10 mouse cellular contexts compared by ENCODE assay signal in the genomic region with DNA sequence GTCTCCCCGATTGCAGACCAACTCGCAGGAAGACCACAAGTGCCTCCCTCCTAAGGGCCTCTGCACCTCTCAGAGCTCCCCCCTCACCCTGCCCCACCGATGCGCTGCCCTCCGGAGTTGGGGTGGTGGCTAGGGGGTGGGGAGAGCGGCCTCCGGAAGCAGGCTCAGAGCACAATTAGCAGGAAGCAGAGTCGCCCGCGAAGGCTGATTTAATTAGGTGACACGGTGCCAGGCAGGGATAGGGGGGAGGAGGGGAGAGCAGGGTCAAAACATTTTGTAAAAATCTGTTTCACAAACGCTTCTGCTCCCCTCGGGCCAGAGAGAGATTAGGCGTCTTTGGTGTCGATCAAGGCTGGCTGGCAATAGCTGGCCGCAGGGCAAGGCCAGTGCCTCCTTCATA.
DNase-seq lines count a peak whose midpoint lies in the region; ATAC-seq and TF ChIP-seq lines count a peak whose summit lies in the region.
"Had no signal": no experiment of that assay in that cellular context is flagged by ENCODE, and none has a peak within 500 bp of the region (broad histone marks: within the 10 kb centered on the region; RNA-seq: fewer than 3 reads in every experiment).

No protein-coding gene starts in this region.

- no peak for DNase-seq in heart, adult 9 months (ENCODE audit: low spot score in 2 of 2)
- no peak for DNase-seq in yolk sac, embryonic 10.5 days (ENCODE audit: low spot score)

- H3K9me3 ChIP-seq in heart, embryonic 11.5 days (replicated peaks; ENCODE audit: control insufficient read depth, low read length): no peaks in the 10 kb centered on the region
- H3K9me3 ChIP-seq in E14TG2a.4 (ENCODE audit: low read length): no peaks in the 10 kb centered on the region
- no peaks in the 10 kb centered on the region for H3K9me3 ChIP-seq in forebrain, embryonic 12.5 days
- H3K9me3 ChIP-seq in limb, embryonic 13.5 days: no peaks in the 10 kb centered on the region

- no peak overlapping the region for H3K9ac ChIP-seq in heart, embryonic 11.5 days (ENCODE audit: low read depth, low read length)
- H3K9ac ChIP-seq in forebrain, embryonic 12.5 days: no peak overlapping the region
- H3K9ac ChIP-seq in limb, embryonic 13.5 days: no peak overlapping the region
- H3K9ac ChIP-seq: liver, postnatal 0 days had no signal

- no peak for ATAC-seq in heart, embryonic 11.5 days (replicated peaks; ENCODE audit: insufficient number of reproducible peaks, low FRiP score, low TSS enrichment)
- 0 out of 2 replicates have a peak, but pooled peaks have one; percentile 39 for ATAC-seq in forebrain, embryonic 12.5 days (ENCODE audit: low FRiP score)
- ATAC-seq in limb, embryonic 13.5 days (ENCODE audit: low FRiP score, low read depth): no peak
- ATAC-seq in activated CD4-positive, CD25-positive, alpha-beta regulatory T cell, adult 4 months: no peak
- ATAC-seq in cerebellum, adult (ENCODE audit: insufficient number of reproducible peaks, low FRiP score, low TSS enrichment): no peak
- ATAC-seq: liver, postnatal 0 days had no signal

- H3K4me1 ChIP-seq in heart, embryonic 11.5 days (ENCODE audit: control insufficient read depth, insufficient read depth, low read length): 0 out of 2 replicates have a peak, but pooled peaks cover 3% of the 10 kb centered on the region
- peaks cover 49% of the 10 kb centered on the region for H3K4me1 ChIP-seq in E14TG2a.4 (replicated peaks; ENCODE audit: low read depth, low read length)
- H3K4me1 ChIP-seq in forebrain, embryonic 12.5 days: peaks cover 30% of the 10 kb centered on the region
- peaks cover 6% of the 10 kb centered on the region for H3K4me1 ChIP-seq in limb, embryonic 13.5 days

- peaks cover 74% of the 10 kb centered on the region for H3K27me3 ChIP-seq in heart, embryonic 11.5 days (ENCODE audit: control insufficient read depth, insufficient read depth, low read length)
- H3K27me3 ChIP-seq in E14TG2a.4 (ENCODE audit: insufficient read depth, low read length): no peaks in the 10 kb centered on the region
- H3K27me3 ChIP-seq in forebrain, embryonic 12.5 days: peaks cover 94% of the 10 kb centered on the region
- peaks cover 90% of the 10 kb centered on the region for H3K27me3 ChIP-seq in limb, embryonic 13.5 days

- H3K27ac ChIP-seq in heart, embryonic 11.5 days (ENCODE audit: low read depth, low read length): no peak overlapping the region
- H3K27ac ChIP-seq in forebrain, embryonic 12.5 days: no peak overlapping the region
- H3K27ac ChIP-seq in limb, embryonic 13.5 days: no peak overlapping the region
- H3K27ac ChIP-seq: gastrocnemius, adult 2 months had no signal

- WGBS in heart, embryonic 11.5 days (ENCODE audit: insufficient replicate concordance): 2% methylated on average over 16 of the region's 16 CpGs
- WGBS in forebrain, embryonic 12.5 days: under 1% methylated on average over 16 of the region's 16 CpGs
- under 1% methylated on average over 16 of the region's 16 CpGs for WGBS in limb, embryonic 13.5 days

- TF ChIP-seq CTCF in E14TG2a.4 (conservative IDR thresholded peaks at IDR 0.05; ENCODE audit: low read length): no peak

- H3K36me3 ChIP-seq in heart, embryonic 11.5 days (ENCODE audit: control insufficient read depth, insufficient read depth, low read length): no peaks in the 10 kb centered on the region
- no peaks in the 10 kb centered on the region for H3K36me3 ChIP-seq in E14TG2a.4 (ENCODE audit: insufficient read depth, low read length)
- no peaks in the 10 kb centered on the region for H3K36me3 ChIP-seq in forebrain, embryonic 12.5 days (replicated peaks)
- no peaks in the 10 kb centered on the region for H3K36me3 ChIP-seq in limb, embryonic 13.5 days

- no peak overlapping the region for H3K4me3 ChIP-seq in heart, embryonic 11.5 days (ENCODE audit: low read depth, low read length)
- peak overlapping the region; percentile 79 for H3K4me3 ChIP-seq in E14TG2a.4 (replicated peaks; ENCODE audit: low read length)
- peak overlapping the region; percentile 25 for H3K4me3 ChIP-seq in forebrain, embryonic 12.5 days (replicated peaks)
- H3K4me3 ChIP-seq in limb, embryonic 13.5 days: peak overlapping the region; percentile 17; the same call in 1 of the 2 replicates
- H3K4me3 ChIP-seq: gastrocnemius, adult 2 months had no signal

- peak overlapping the region; percentile 36 for H3K4me2 ChIP-seq in heart, embryonic 11.5 days
- H3K4me2 ChIP-seq in forebrain, embryonic 12.5 days: peak overlapping the region; percentile 51
- H3K4me2 ChIP-seq in limb, embryonic 13.5 days (replicated peaks): peak overlapping the region; percentile 48
